Mouse (Mus musculus) kidney, adult 2 months (tissue): ENCODE measurements at regions not wholly inside any gene's neighbourhood (a gene's known extent, or its start where the extent isn't known, plus 50 kb on each side); places are given as distances from the start of the nearest gene placed in this dataset.

ENCODE experiments used
- CTCF ChIP-seq: fragments of 200-500 bp; conservative IDR thresholded peaks from 2 replicates; pipeline ENCODE4 v1.5.1; 2011; ENCODE audit warnings: low read depth, mild to moderate bottlenecking, control low read depth, low read length, moderate library complexity, mixed read lengths; ENCODE audit not compliant: insufficient read depth, insufficient read length
- POLR2A ChIP-seq: fragments of 200-500 bp; IDR thresholded peaks from one replicate; pipeline ENCODE4 v1.6.1; 2011; ENCODE audit warnings: low read depth, low read length, control low read depth

DNA sequence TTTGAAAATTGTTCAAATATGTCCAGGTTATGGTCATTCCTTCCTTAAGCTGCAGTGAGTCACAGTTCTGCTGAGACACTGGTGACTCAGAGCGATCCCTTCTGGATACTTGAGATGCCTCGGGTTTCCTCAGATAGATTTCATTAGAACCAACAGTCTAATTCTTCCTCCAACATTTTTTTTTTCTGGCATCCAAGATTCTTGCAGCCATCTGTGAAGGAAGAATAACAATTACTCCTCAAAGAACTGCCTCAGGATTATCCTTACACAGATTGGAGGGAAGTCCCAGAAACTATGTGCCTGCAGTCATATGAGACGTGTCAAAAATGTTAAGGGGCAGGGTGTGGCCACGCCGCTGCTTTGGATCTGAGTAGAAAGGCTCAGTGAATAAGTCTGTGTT is 69.6 kb upstream of the Cav2 start:
- no peak for TF ChIP-seq CTCF
- TF ChIP-seq POLR2A, result no peak
